Mouse (Mus musculus): ENCODE results near the gene Il22ra2. TPM values are rescaled to one million over a fixed set of nuclear protein-coding genes. Genes with fewer than 3 reads are reported as not detected.

Il22ra2 gene
- total and polyA plus RNA-seq, 3 experiments: 0.13 TPM; not detected in 2

GRCm38 (mm10) chr10:19589626-19590025 lies 32.2 kb upstream of the Il22ra2 start:
- Histone ChIP-seq H3K4me3 (replicated peaks in 1 of 3; ENCODE audit: low read depth in 2 of 3, low read length in 2 of 3, poor library complexity in 1 of 3) (no peak overlapping the region), H3K79me2 (replicated peaks; ENCODE audit: control insufficient read depth, extremely low read depth, insufficient read depth, poor library complexity, severe bottlenecking) (peaks cover 6% of the 10 kb centered on the region)

GRCm38 (mm10) chr10:19591286-19591640 lies 30.5 kb upstream of the Il22ra2 start:
- dilution Hi-C loops (cut with MboI; ENCODE audit: extremely low pct_ligation_motif_present, extremely low pct_unique_long_range_greater_than_20kb, low sequenced_read_pairs) (no loop called here), in situ Hi-C loops (cut with MboI; ENCODE audit: low pct_ligation_motif_present, low pct_unique_long_range_greater_than_20kb, low sequenced_read_pairs) (loop anchor here (10.0 kb wide), 1 partner anchor 56 kb away; no protein-coding TSS in a partner anchor)
- no peak for TF ChIP-seq HCFC1 (IDR thresholded peaks at IDR 0.05; ENCODE audit: low read depth, low read length)
- no peak for TF ChIP-seq POLR2AphosphoS2 (IDR thresholded peaks at IDR 0.05; ENCODE audit: low read depth, low read length)
- TF ChIP-seq MYC (IDR thresholded peaks at IDR 0.05; ENCODE audit: low read depth, low read length): 0 out of 2 replicates have a peak, but pooled peaks have one; percentile 49
- TF ChIP-seq TBP (conservative IDR thresholded peaks at IDR 0.05; ENCODE audit: low read depth, low read length): no peak
- TF ChIP-seq IRF4 (IDR thresholded peaks at IDR 0.05; ENCODE audit: low read depth, low read length): 0 out of 2 replicates have a peak, but pooled peaks have one; percentile 42
- TF ChIP-seq USF2 (conservative IDR thresholded peaks at IDR 0.05; ENCODE audit: low read depth, low read length): no peak
- no peak for TF ChIP-seq ZMIZ1 (IDR thresholded peaks at IDR 0.05; ENCODE audit: low read depth, low read length)
- no peak for TF ChIP-seq BHLHE40 (IDR thresholded peaks at IDR 0.05; ENCODE audit: low read depth, low read length)
- no peak for TF ChIP-seq ZKSCAN1 (IDR thresholded peaks at IDR 0.05; ENCODE audit: borderline replicate concordance, low read depth, low read length)
- Histone ChIP-seq H3K4me3 (replicated peaks in 1 of 3; ENCODE audit: low read depth in 2 of 3, low read length in 2 of 3, poor library complexity in 1 of 3) (peak overlapping the region; percentile 31 to 60 (median 51)), H3K36me3 (replicated peaks in 1 of 2; ENCODE audit: control insufficient read depth in 1 of 2, insufficient read depth in 1 of 2, low read length in 1 of 2) (peaks cover 0 to 11% of the 10 kb centered on the region in 2 experiments), H3K9me3 (replicated peaks; ENCODE audit: low read length) (no peaks in the 10 kb centered on the region), H3K79me2 (replicated peaks; ENCODE audit: control insufficient read depth, extremely low read depth, insufficient read depth, poor library complexity, severe bottlenecking) (peaks cover 6% of the 10 kb centered on the region), H3K4me1 (ENCODE audit: control insufficient read depth in 1 of 2, insufficient read depth in 2 of 2) (peaks cover 13 to 61% of the 10 kb centered on the region in 2 experiments), H3K27ac (ENCODE audit: insufficient read depth, low read depth) (no peak overlapping the region), H3K4me2 (ENCODE audit: insufficient read depth, low read depth, poor library complexity, severe bottlenecking) (peak overlapping the region; percentile 70), H3K27me3 (replicated peaks) (no peaks in the 10 kb centered on the region), H3K9ac (ENCODE audit: insufficient read depth, low read depth) (peak overlapping the region; percentile 16; the same call in 1 of the 2 replicates)
- DNase-seq (ENCODE audit: extremely low read depth): no peak

More at GRCm38 (mm10) chr10:19589626-19590025, 32.2 kb upstream of the Il22ra2 start:
- TF ChIP-seq USF2 (conservative IDR thresholded peaks at IDR 0.05; ENCODE audit: low read depth, low read length): no peak
- TF ChIP-seq CTCF (conservative IDR thresholded peaks at IDR 0.05 in 1 of 2, IDR thresholded peaks at IDR 0.05 in 1 of 2; ENCODE audit: low read depth in 2 of 2, low read length in 2 of 2): no peak
- TF ChIP-seq TBP (conservative IDR thresholded peaks at IDR 0.05; ENCODE audit: low read depth, low read length): no peak
- TF ChIP-seq JUND (conservative IDR thresholded peaks at IDR 0.05; ENCODE audit: low read depth, low read length): no peak
- no peak for TF ChIP-seq TCF12 (IDR thresholded peaks at IDR 0.05; ENCODE audit: low read depth, low read length)
- no peak for TF ChIP-seq MXI1 (IDR thresholded peaks at IDR 0.05; ENCODE audit: low read depth, low read length)
- no peak for TF ChIP-seq JUN (IDR thresholded peaks at IDR 0.05; ENCODE audit: insufficient read depth, low read depth, low read length)
- no peak for TF ChIP-seq POLR2A (IDR thresholded peaks at IDR 0.05; ENCODE audit: low read depth, low read length)
- TF ChIP-seq MEF2A (IDR thresholded peaks at IDR 0.05; ENCODE audit: borderline replicate concordance, low read depth, low read length): no peak
- TF ChIP-seq RCOR1 (conservative IDR thresholded peaks at IDR 0.05; ENCODE audit: low read depth, low read length): no peak
- TF ChIP-seq USF1 (IDR thresholded peaks at IDR 0.05; ENCODE audit: low read depth, low read length): no peak
- TF ChIP-seq RAD21 (IDR thresholded peaks at IDR 0.05; ENCODE audit: low read depth, low read length): no peak
- no peak for TF ChIP-seq MYC (IDR thresholded peaks at IDR 0.05; ENCODE audit: low read depth, low read length)
- TF ChIP-seq POLR2AphosphoS2 (IDR thresholded peaks at IDR 0.05; ENCODE audit: low read depth, low read length): no peak
- TF ChIP-seq SIN3A (IDR thresholded peaks at IDR 0.05; ENCODE audit: low read length): no peak
- no peak for TF ChIP-seq ZNF384 (IDR thresholded peaks at IDR 0.05; ENCODE audit: low read depth, low read length)
- TF ChIP-seq PAX5 (IDR thresholded peaks at IDR 0.05; ENCODE audit: low read length): no peak
- dilution Hi-C loops (cut with MboI; ENCODE audit: extremely low pct_ligation_motif_present, extremely low pct_unique_long_range_greater_than_20kb, low sequenced_read_pairs): no loop called here
- no peak overlapping the region for H3K27ac ChIP-seq (ENCODE audit: insufficient read depth, low read depth)
- H3K9ac ChIP-seq (ENCODE audit: insufficient read depth, low read depth): no peak overlapping the region
- no peak overlapping the region for H3K4me2 ChIP-seq (ENCODE audit: insufficient read depth, low read depth, poor library complexity, severe bottlenecking)
- no peaks in the 10 kb centered on the region for H3K9me3 ChIP-seq (replicated peaks; ENCODE audit: low read length)
- in situ Hi-C loops (cut with MboI; ENCODE audit: low pct_ligation_motif_present, low pct_unique_long_range_greater_than_20kb, low sequenced_read_pairs): loop anchor here (10.0 kb wide), 1 partner anchor 55 kb away; no protein-coding TSS in a partner anchor
- DNase-seq (ENCODE audit: extremely low read depth): no peak
- H3K36me3 ChIP-seq (replicated peaks in 1 of 2; ENCODE audit: control insufficient read depth in 1 of 2, insufficient read depth in 1 of 2, low read length in 1 of 2): peaks cover 0 to 5% of the 10 kb centered on the region in 2 experiments
- H3K27me3 ChIP-seq (replicated peaks): no peaks in the 10 kb centered on the region
- peaks cover 13 to 48% of the 10 kb centered on the region in 2 experiments for H3K4me1 ChIP-seq (ENCODE audit: control insufficient read depth in 1 of 2, insufficient read depth in 2 of 2)

Data from CH12.LX (cell line).